Mouse (Mus musculus): ENCODE measurements at regions not wholly inside any gene's neighbourhood (a gene's known extent, or its start where the extent isn't known, plus 50 kb on each side); places are given as distances from the start of the nearest gene placed in this dataset.

DNA sequence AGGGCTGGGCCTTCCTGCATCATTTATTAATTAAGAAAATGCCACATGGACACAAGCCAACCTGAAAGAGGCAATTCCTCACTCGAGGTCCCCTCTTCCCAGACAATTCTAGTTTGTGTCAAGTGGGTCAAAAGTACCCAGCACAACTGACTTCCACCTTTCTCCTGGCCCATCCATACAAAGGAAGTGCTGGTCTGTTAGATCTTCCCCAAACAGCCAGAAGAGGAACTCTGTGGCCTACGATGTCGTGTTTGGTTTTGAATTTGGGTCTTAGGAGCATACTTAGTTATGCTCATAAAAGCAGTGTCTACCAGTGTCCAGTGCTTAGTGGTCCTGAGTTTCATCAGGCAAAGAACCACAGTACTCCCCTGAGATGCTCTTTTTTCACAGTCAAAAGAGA is 62.4 kb upstream of the Sash1 start:
- DNase-seq (ENCODE audit: inconsistent ontology term), result no peak

GRCm38 (mm10) chr10:8945195-8945751 is 59.4 kb upstream of the Sash1 start:
- DNase-seq (ENCODE audit: inconsistent ontology term), result no peak

GRCm38 (mm10) chr10:8944586-8944985 is 58.7 kb upstream of the Sash1 start:
- DNase-seq (ENCODE audit: inconsistent ontology term), result no peak

DNA sequence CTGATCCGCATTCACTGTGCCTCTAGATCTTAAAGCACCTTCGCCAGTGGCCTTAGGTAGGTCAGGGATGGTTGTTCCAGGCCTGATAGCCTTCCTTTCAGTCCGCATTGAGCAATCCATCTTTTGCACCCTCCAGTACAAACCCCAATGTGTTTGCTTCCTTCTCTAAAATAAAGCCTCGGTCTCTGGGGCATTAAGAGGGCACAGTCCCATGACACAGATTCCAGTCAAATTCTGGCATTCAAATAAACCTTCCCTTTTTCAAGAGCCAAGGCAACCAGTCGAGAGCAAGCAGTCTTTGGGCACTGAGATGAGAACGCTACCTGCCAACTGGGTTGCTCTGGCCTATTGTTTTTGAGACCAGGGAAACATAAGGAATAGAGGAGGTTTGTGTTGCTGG is 57.8 kb upstream of the Sash1 start:
- no peak for DNase-seq (ENCODE audit: inconsistent ontology term)

DNA sequence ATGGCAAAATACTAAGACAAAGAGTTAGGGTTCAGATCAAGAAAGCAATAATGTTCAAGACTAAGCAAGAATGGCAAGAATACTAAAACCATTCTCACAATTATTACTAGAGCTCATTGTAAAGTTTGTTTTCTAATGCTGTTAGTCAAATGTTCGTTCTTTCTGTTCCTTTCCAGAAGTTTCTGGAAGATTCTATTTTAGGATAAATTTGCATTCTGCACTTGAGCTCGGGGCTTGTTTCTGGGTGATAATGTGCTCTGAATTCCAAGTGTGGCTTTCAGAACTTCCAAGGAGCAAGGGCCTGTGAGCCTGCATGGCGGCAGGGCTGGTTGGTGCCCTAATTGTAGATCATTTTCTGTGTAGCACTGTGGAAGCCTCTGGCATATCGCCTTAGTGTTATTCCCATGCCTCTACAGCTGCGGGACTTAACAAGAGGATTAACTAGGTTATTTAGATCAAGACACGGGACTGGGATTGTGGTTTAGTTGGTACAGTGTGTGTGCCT is 57.1 kb upstream of the Sash1 start:
- no peak for DNase-seq (ENCODE audit: inconsistent ontology term)

- no peak for DNase-seq (ENCODE audit: inconsistent ontology term)
These were observed 50.5 kb upstream of the Sash1 start for GRCm38 (mm10) chr10:8936369-8936768.
